Mouse (Mus musculus): Measurements from ENCODE around the gene Commd7.

Commd7 gene

GRCm38 (mm10) chr2:153622449-153622848 lies 10.1 kb downstream of the Commd7 start:
- in situ Hi-C loops (cut with MseI, MboI) = no loop called here

- in situ Hi-C loops (cut with MseI, MboI) = no loop called here
These were observed 13.7 kb downstream of the Commd7 start for GRCm38 (mm10) chr2:153618889-153619288.

GRCm38 (mm10) chr2:153618439-153618838 lies 14.1 kb downstream of the Commd7 start:
- in situ Hi-C loops (cut with MseI, MboI) = no loop called here

- in situ Hi-C loops (cut with MseI, MboI) = no loop called here
These were observed 15.7 kb downstream of the Commd7 start for GRCm38 (mm10) chr2:153616893-153617292.

GRCm38 (mm10) chr2:153612594-153613281 lies 19.8 kb downstream of the Commd7 start:
- in situ Hi-C loops (cut with MseI, MboI) = no loop called here

GRCm38 (mm10) chr2:153611743-153612142 lies 20.8 kb downstream of the Commd7 start:
- in situ Hi-C loops (cut with MseI, MboI) = no loop called here

GRCm38 (mm10) chr2:153611241-153611630 lies 21.3 kb downstream of the Commd7 start:
- in situ Hi-C loops (cut with MseI, MboI) = no loop called here

- in situ Hi-C loops (cut with MseI, MboI) = no loop called here
These were observed 21.9 kb downstream of the Commd7 start for GRCm38 (mm10) chr2:153610426-153611240.

GRCm38 (mm10) chr2:153609548-153609947 lies 23.0 kb downstream of the Commd7 start:
- in situ Hi-C loops (cut with MseI, MboI) = no loop called here

GRCm38 (mm10) chr2:153609058-153609457 lies 23.5 kb downstream of the Commd7 start:
- in situ Hi-C loops (cut with MseI, MboI) = no loop called here

GRCm38 (mm10) chr2:153607870-153608515 lies 24.6 kb downstream of the Commd7 start:
- in situ Hi-C loops (cut with MseI, MboI) = no loop called here

GRCm38 (mm10) chr2:153606421-153606820 lies 26.2 kb downstream of the Commd7 start:
- in situ Hi-C loops (cut with MseI, MboI) = no loop called here

- in situ Hi-C loops (cut with MseI, MboI) = no loop called here
These were observed 28.9 kb downstream of the Commd7 start for GRCm38 (mm10) chr2:153603724-153604123.

- in situ Hi-C loops (cut with MseI, MboI) = no loop called here
These were observed 31.6 kb downstream of the Commd7 start for GRCm38 (mm10) chr2:153600667-153601648.

GRCm38 (mm10) chr2:153600021-153600666 lies 32.4 kb downstream of the Commd7 start:
- in situ Hi-C loops (cut with MseI, MboI) = no loop called here

GRCm38 (mm10) chr2:153597626-153598025 lies 35.0 kb downstream of the Commd7 start:
- in situ Hi-C loops (cut with MseI, MboI) = no loop called here

GRCm38 (mm10) chr2:153597014-153597413 lies 35.6 kb downstream of the Commd7 start:
- in situ Hi-C loops (cut with MseI, MboI) = no loop called here

GRCm38 (mm10) chr2:153594998-153595397 lies 37.6 kb downstream of the Commd7 start:
- in situ Hi-C loops (cut with MseI, MboI) = no loop called here

- in situ Hi-C loops (cut with MseI, MboI) = no loop called here
These were observed 39.4 kb downstream of the Commd7 start for GRCm38 (mm10) chr2:153593186-153593585.

- in situ Hi-C loops (cut with MseI, MboI) = no loop called here
These were observed 40.2 kb downstream of the Commd7 start for GRCm38 (mm10) chr2:153592056-153593014.

Data from mouse trophoblast stem cell (cell line).